Comparison of ENCODE assay signal across 16 mouse cellular contexts in the genomic region with DNA sequence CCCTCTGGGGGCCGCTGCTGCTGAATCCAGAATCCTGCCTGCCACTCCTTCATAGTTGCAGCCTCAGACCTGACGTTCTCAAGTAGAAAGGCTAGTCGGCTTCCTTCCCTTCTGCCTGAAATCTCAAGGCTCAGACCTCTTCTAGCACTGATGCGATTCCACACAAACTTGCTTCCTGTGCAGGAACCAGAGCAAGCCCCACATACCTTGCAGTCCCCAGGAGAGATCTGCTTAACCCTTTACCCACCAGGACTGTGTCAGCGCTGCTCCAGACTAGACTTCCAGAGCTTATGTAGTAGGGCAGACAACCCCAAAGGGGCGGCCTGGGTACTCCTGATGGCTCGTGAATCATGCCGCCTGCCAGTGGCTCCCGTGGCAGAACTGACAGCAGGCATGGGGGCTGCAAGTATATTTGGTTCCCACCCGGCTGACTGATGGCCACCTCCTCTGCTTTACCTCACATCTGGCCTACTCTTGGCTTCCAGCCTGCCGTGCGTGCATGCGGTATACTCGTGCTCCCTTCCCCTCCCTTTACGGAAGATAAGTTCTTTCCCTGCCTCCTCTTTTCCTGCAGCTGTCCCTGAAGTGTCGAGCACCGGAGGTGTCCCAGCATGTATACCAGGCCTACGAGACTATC. TPM values are rescaled to one million over a fixed set of nuclear protein-coding genes. Genes with fewer than 3 reads are reported as not detected.
DNase-seq lines count a peak whose midpoint lies in the region; ATAC-seq and TF ChIP-seq lines count a peak whose summit lies in the region.
"Had no signal": no experiment of that assay in that cellular context is flagged by ENCODE, and none has a peak within 500 bp of the region (broad histone marks: within the 10 kb centered on the region; RNA-seq: fewer than 3 reads in every experiment).

No protein-coding gene starts in this region.

- no peak for ATAC-seq in embryonic facial prominence, embryonic 12.5 days (ENCODE audit: insufficient number of reproducible peaks, insufficient read depth, low FRiP score, low TSS enrichment)
- no peak for ATAC-seq in limb, embryonic 15.5 days (ENCODE audit: insufficient number of reproducible peaks, low FRiP score, low TSS enrichment, low read depth)
- no peak for ATAC-seq in intestine, postnatal 0 days

- H3K4me1 ChIP-seq in embryonic facial prominence, embryonic 12.5 days = 0 out of 2 replicates have a peak, but pooled peaks cover 5% of the 10 kb centered on the region
- H3K4me1 ChIP-seq in embryonic facial prominence, embryonic 10.5 days = peaks cover 5% of the 10 kb centered on the region; the same call in 1 of the 2 replicates
- peaks cover 39% of the 10 kb centered on the region for H3K4me1 ChIP-seq in E14TG2a.4 (replicated peaks; ENCODE audit: low read depth, low read length)
- H3K4me1 ChIP-seq in limb, embryonic 15.5 days = peaks cover 13% of the 10 kb centered on the region
- no peaks in the 10 kb centered on the region for H3K4me1 ChIP-seq in intestine, postnatal 0 days (replicated peaks; ENCODE audit: control insufficient read depth, insufficient read depth, low read length)

- H3K27me3 ChIP-seq in embryonic facial prominence, embryonic 12.5 days = 0 out of 2 replicates have a peak, but pooled peaks cover 4% of the 10 kb centered on the region
- H3K27me3 ChIP-seq in embryonic facial prominence, embryonic 10.5 days (replicated peaks; ENCODE audit: low read depth, poor library complexity, severe bottlenecking) = no peaks in the 10 kb centered on the region
- no peaks in the 10 kb centered on the region for H3K27me3 ChIP-seq in E14TG2a.4 (ENCODE audit: insufficient read depth, low read length)
- no peaks in the 10 kb centered on the region for H3K27me3 ChIP-seq in limb, embryonic 15.5 days
- H3K27me3 ChIP-seq in intestine, postnatal 0 days (replicated peaks; ENCODE audit: control insufficient read depth, insufficient read depth, low read length) = no peaks in the 10 kb centered on the region

- H3K4me3 ChIP-seq in embryonic facial prominence, embryonic 12.5 days = no peak overlapping the region
- H3K4me3 ChIP-seq in embryonic facial prominence, embryonic 10.5 days = no peak overlapping the region
- H3K4me3 ChIP-seq in E14TG2a.4 (replicated peaks; ENCODE audit: low read length) = 0 out of 2 replicates have a peak overlapping the region, but pooled peaks have one; percentile 26
- H3K4me3 ChIP-seq in limb, embryonic 15.5 days = no peak overlapping the region
- H3K4me3 ChIP-seq in intestine, postnatal 0 days (ENCODE audit: low read depth, low read length) = no peak overlapping the region

- peak overlapping the region; percentile 73; the same call in 1 of the 2 replicates for H3K27ac ChIP-seq in embryonic facial prominence, embryonic 12.5 days
- H3K27ac ChIP-seq in embryonic facial prominence, embryonic 10.5 days (replicated peaks) = no peak overlapping the region
- 0 out of 2 replicates have a peak overlapping the region, but pooled peaks have one; percentile 40 for H3K27ac ChIP-seq in limb, embryonic 15.5 days
- no peak overlapping the region for H3K27ac ChIP-seq in intestine, postnatal 0 days (ENCODE audit: low read depth, low read length)
- H3K27ac ChIP-seq: liver, embryonic 14.5 days had no signal

- peaks cover 52% of the 10 kb centered on the region for H3K36me3 ChIP-seq in embryonic facial prominence, embryonic 12.5 days
- H3K36me3 ChIP-seq in embryonic facial prominence, embryonic 10.5 days (replicated peaks) = peaks cover 69% of the 10 kb centered on the region
- H3K36me3 ChIP-seq in E14TG2a.4 (ENCODE audit: insufficient read depth, low read length) = peaks cover 70% of the 10 kb centered on the region
- peaks cover 65% of the 10 kb centered on the region for H3K36me3 ChIP-seq in limb, embryonic 15.5 days
- peaks cover 72% of the 10 kb centered on the region for H3K36me3 ChIP-seq in intestine, postnatal 0 days (ENCODE audit: control insufficient read depth, insufficient read depth)

- no peak overlapping the region for H3K4me2 ChIP-seq in embryonic facial prominence, embryonic 12.5 days (replicated peaks)
- H3K4me2 ChIP-seq in limb, embryonic 15.5 days = no peak overlapping the region
- H3K4me2 ChIP-seq in intestine, postnatal 0 days (replicated peaks; ENCODE audit: low read depth) = no peak overlapping the region
- H3K4me2 ChIP-seq: midbrain, embryonic 11.5 days had no signal

- H3K9me3 ChIP-seq in embryonic facial prominence, embryonic 12.5 days = no peaks in the 10 kb centered on the region
- H3K9me3 ChIP-seq in embryonic facial prominence, embryonic 10.5 days = no peaks in the 10 kb centered on the region
- no peaks in the 10 kb centered on the region for H3K9me3 ChIP-seq in E14TG2a.4 (ENCODE audit: low read length)
- no peaks in the 10 kb centered on the region for H3K9me3 ChIP-seq in limb, embryonic 15.5 days
- no peaks in the 10 kb centered on the region for H3K9me3 ChIP-seq in intestine, postnatal 0 days (ENCODE audit: control insufficient read depth)

- no peak for DNase-seq in embryonic facial prominence, embryonic 10.5 days (ENCODE audit: low spot score)
- peak; percentile 60 to 61 for DNase-seq in layer of hippocampus, postnatal 10 days (ENCODE audit: low spot score in 2 of 2)
- no peak for DNase-seq in ovary, postnatal 36 days (ENCODE audit: low spot score)
- no peak for DNase-seq in kidney, postnatal 25 days
- DNase-seq: adrenal gland, adult 8-10 months; cerebellum, postnatal 36 days; heart, postnatal 36 days; kidney, postnatal 36 days; lung, postnatal 14 days had no signal

- WGBS in embryonic facial prominence, embryonic 12.5 days = 72% methylated on average over 18 of the region's 18 CpGs
- 84% methylated on average over 18 of the region's 18 CpGs for WGBS in embryonic facial prominence, embryonic 10.5 days
- 54% methylated on average over 18 of the region's 18 CpGs for WGBS in limb, embryonic 15.5 days
- WGBS in intestine, postnatal 0 days = 73% methylated on average over 18 of the region's 18 CpGs

- no peak for TF ChIP-seq CTCF in E14TG2a.4 (conservative IDR thresholded peaks at IDR 0.05; ENCODE audit: low read length)
- TF ChIP-seq CTCF in intestine, postnatal 0 days (IDR thresholded peaks at IDR 0.05; ENCODE audit: low read depth) = no peak

- H3K9ac ChIP-seq in embryonic facial prominence, embryonic 12.5 days = no peak overlapping the region
- H3K9ac ChIP-seq in limb, embryonic 15.5 days = no peak overlapping the region
- H3K9ac ChIP-seq in intestine, postnatal 0 days (ENCODE audit: low read depth, low read length) = no peak overlapping the region
- H3K9ac ChIP-seq: liver, embryonic 14.5 days had no signal

RNA-seq across cellular contexts. Expression of gene Rasl10a, which starts 16.7 kb away (rescaled TPM):
- polyA plus RNA-seq in embryonic facial prominence, embryonic 12.5 days (2016; fragmentation: Nextera tagmentation; extraction: Ambion mirVana) = 1.1 TPM in 2 replicates
- polyA plus RNA-seq in embryonic facial prominence, embryonic 10.5 days (2016; fragmentation: Nextera tagmentation; extraction: Ambion mirVana) = 0.54 and 0.56 TPM in 2 replicates
- 10 to 100 TPM; 35.7 to 39.8 TPM for total RNA-seq in layer of hippocampus, postnatal 10 days (2021)
- polyA plus RNA-seq in limb, embryonic 15.5 days (2015; fragmentation: Nextera tagmentation; extraction: Ambion mirVana) = 7.1 and 8.6 TPM in 2 replicates
- 0.93 and 1.2 TPM in 2 replicates for polyA plus RNA-seq in intestine, postnatal 0 days (2015; fragmentation: Nextera tagmentation; extraction: Ambion mirVana)
- total RNA-seq: granulocyte monocyte progenitor cell, adult 5-6 weeks had no signal

RNA-seq across cellular contexts. Expression of gene Gas2l1, which starts 23.9 kb away (rescaled TPM):
- 44.3 and 47.6 TPM in 2 replicates for polyA plus RNA-seq in embryonic facial prominence, embryonic 12.5 days (2016; fragmentation: Nextera tagmentation; extraction: Ambion mirVana)
- 25.3 and 25.7 TPM in 2 replicates for polyA plus RNA-seq in embryonic facial prominence, embryonic 10.5 days (2016; fragmentation: Nextera tagmentation; extraction: Ambion mirVana)
- 10 to 100 TPM; 50.2 to 54.7 TPM for total RNA-seq in layer of hippocampus, postnatal 10 days (2021)
- polyA plus RNA-seq in limb, embryonic 15.5 days (2015; fragmentation: Nextera tagmentation; extraction: Ambion mirVana) = 32.3 and 34.4 TPM in 2 replicates
- 18.9 and 22.8 TPM in 2 replicates for polyA plus RNA-seq in intestine, postnatal 0 days (2015; fragmentation: Nextera tagmentation; extraction: Ambion mirVana)

RNA-seq across cellular contexts. Expression of gene Ap1b1, which starts 54.6 kb away (rescaled TPM):
- polyA plus RNA-seq in embryonic facial prominence, embryonic 12.5 days (2016; fragmentation: Nextera tagmentation; extraction: Ambion mirVana) = 54.8 and 55.3 TPM in 2 replicates
- 58.6 and 60.2 TPM in 2 replicates for polyA plus RNA-seq in embryonic facial prominence, embryonic 10.5 days (2016; fragmentation: Nextera tagmentation; extraction: Ambion mirVana)
- total RNA-seq in layer of hippocampus, postnatal 10 days (2021) = 100 to 1,000 TPM; 116 to 130 TPM
- 55.2 and 56.5 TPM in 2 replicates for polyA plus RNA-seq in limb, embryonic 15.5 days (2015; fragmentation: Nextera tagmentation; extraction: Ambion mirVana)
- 60.3 and 60.4 TPM in 2 replicates for polyA plus RNA-seq in intestine, postnatal 0 days (2015; fragmentation: Nextera tagmentation; extraction: Ambion mirVana)

RNA-seq across cellular contexts. Expression of gene Rhbdd3, which starts 57.5 kb away (rescaled TPM):
- 26.4 and 27.9 TPM in 2 replicates for polyA plus RNA-seq in embryonic facial prominence, embryonic 12.5 days (2016; fragmentation: Nextera tagmentation; extraction: Ambion mirVana)
- 30.8 and 31.9 TPM in 2 replicates for polyA plus RNA-seq in embryonic facial prominence, embryonic 10.5 days (2016; fragmentation: Nextera tagmentation; extraction: Ambion mirVana)
- total RNA-seq in layer of hippocampus, postnatal 10 days (2021) = 10 to 100 TPM; 22.7 to 23.2 TPM
- 23.1 and 26.1 TPM in 2 replicates for polyA plus RNA-seq in limb, embryonic 15.5 days (2015; fragmentation: Nextera tagmentation; extraction: Ambion mirVana)
- 17.1 and 17.5 TPM in 2 replicates for polyA plus RNA-seq in intestine, postnatal 0 days (2015; fragmentation: Nextera tagmentation; extraction: Ambion mirVana)

RNA-seq across cellular contexts. Expression of gene Ewsr1, which starts 57.8 kb away (rescaled TPM):
- 949 and 978 TPM in 2 replicates for polyA plus RNA-seq in embryonic facial prominence, embryonic 12.5 days (2016; fragmentation: Nextera tagmentation; extraction: Ambion mirVana)
- 961 and 969 TPM in 2 replicates for polyA plus RNA-seq in embryonic facial prominence, embryonic 10.5 days (2016; fragmentation: Nextera tagmentation; extraction: Ambion mirVana)
- total RNA-seq in layer of hippocampus, postnatal 10 days (2021) = 100 to 1,000 TPM; 332 TPM
- polyA plus RNA-seq in limb, embryonic 15.5 days (2015; fragmentation: Nextera tagmentation; extraction: Ambion mirVana) = 655 and 680 TPM in 2 replicates
- polyA plus RNA-seq in intestine, postnatal 0 days (2015; fragmentation: Nextera tagmentation; extraction: Ambion mirVana) = 185 and 196 TPM in 2 replicates

Comparison
In these comparisons a context has a peak if more than half of its experiments do, and no peak if none do; other contexts are left out.
1. H3K27ac ChIP-seq: peak in embryonic facial prominence, embryonic 12.5 days (single experiment) and limb, embryonic 15.5 days (single experiment); none in embryonic facial prominence, embryonic 10.5 days (single experiment) and intestine, postnatal 0 days (single experiment).
2. DNase-seq: peak in layer of hippocampus, postnatal 10 days (2 of 2); none in embryonic facial prominence, embryonic 10.5 days (single experiment), ovary, postnatal 36 days (single experiment) and kidney, postnatal 25 days (0 of 2).